Mouse (Mus musculus) left cerebral cortex, postnatal 36 days (tissue): Measurements from ENCODE around the gene Dok4. TPM values are rescaled to one million over a fixed set of nuclear protein-coding genes. Genes with fewer than 3 reads are reported as not detected.
A peak's percentile ranks its signal among the peaks of the same experiment; 100 is the strongest.

ENCODE experiments used
- DNase-seq, 2 experiments: peaks; one replicate each; pipeline ENCODE4 v3.0.0; 2021 to 2022; ENCODE audit warnings: low spot score in 2 of 2, mixed read lengths in 1 of 2
- intact Hi-C: fragments of 180-260 bp; cut with DNase I; formaldehyde crosslinking; loops from one replicate; pipeline ENCODE4 v1.15.1; 2025
- total RNA-seq, 2 experiments: library from RNA; stranded (reverse); gene quantifications; 2 replicates each; pipeline ENCODE4 v1.2.3; 2021

Gene Dok4
- total RNA-seq: 10 to 100 TPM; 20.0 to 22.3 TPM

DNA sequence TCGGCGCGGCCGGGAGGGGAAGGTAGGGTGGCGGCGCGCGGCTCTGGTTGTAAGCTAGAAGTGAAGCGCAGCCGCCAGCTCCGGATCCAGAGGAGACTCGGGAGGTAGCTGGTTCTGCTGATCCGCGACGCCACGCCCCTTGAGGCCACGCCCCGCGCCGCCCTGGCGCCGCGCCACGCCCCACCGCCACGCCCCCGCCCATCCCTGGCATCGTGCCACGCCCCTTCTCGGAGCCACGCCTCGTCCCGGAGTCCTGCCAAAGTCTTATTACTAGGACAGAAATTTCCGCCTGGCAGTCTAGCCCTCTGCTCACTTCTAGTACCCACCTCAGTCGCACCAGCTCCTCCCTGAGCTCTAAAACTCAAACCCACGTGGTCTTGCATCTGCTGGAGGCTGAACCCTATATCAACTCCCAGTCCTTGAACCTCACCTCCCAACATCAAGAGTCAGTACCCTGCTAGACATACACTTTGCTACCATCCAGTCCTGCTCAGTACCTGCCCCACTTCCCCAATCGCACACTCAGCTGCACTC, at the start of gene Dok4:
TSS of gene Dok4 (minus strand) at position 134 of the 534 bp plus-strand sequence.
- DNase-seq: peak; percentile 63 to 67
- intact Hi-C loops: no loop called here

DNA sequence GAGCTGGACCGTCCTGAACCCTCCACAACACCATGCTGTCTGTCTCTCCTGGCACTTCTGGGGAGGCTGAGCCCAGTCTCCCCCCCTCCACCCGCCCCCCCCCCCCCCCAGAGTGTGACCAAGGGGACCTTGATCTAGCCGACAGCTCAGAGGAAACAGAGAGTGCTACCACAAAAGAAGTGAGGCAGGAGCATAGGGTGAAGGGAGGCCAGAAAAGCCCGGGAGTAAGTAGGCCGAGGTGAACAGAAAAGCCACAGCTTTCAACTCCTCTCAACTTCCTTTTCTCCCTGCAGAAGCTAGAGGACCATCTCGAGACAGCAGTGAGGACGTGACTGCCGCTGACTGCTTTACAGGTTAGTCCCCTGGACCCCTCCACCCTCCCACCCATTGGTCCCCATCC, 47.3 kb upstream of the Dok4 start, which contains the start of gene Adgrg5:
TSS of gene Adgrg5 (plus strand) at position 290 of the 400 bp plus-strand sequence.
- intact Hi-C loops: no loop called here
- no peak for DNase-seq

DNA sequence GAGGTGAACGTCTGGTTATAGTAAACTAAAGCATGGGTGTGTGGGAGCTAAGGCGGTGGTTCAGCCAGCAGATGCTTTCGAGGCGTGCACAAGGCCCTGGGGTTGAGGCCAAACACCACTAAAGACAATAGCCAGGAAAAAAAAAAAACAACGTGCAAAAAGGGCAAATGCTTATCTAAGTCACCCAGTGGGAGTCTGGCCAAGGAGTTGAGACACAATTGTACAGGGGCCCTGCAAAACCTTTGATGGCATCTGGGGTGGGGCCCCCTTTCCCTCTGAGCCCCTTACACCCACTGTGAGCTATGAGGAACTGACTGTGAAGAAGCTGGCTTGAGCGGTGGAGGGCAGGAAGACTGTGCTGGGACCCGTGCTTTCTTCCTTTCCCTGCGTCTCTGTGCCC, 46.5 kb upstream of the Dok4 start:
- intact Hi-C loops: no loop called here
- DNase-seq: no peak

DNA sequence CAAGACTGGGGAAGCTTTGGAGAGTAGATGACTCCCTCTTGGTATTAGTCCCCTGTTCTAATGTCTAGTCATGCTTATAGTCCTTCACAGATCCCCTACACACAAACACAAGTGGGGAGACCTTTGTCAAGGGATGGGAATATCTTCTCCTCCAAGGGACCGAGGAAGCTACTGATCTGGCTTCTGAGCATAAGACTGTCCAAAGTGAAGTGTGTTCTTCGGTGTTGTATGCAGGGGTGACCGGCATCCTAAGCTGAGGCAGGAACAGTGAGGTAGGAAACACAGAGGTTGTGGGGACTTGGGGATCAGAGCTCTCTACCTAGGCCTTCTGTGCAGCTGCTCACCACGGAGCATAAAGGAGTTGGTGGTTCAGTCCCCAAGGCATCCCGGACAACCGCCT, 46.0 kb upstream of the Dok4 start:
- DNase-seq: no peak
- intact Hi-C loops: no loop called here

DNA sequence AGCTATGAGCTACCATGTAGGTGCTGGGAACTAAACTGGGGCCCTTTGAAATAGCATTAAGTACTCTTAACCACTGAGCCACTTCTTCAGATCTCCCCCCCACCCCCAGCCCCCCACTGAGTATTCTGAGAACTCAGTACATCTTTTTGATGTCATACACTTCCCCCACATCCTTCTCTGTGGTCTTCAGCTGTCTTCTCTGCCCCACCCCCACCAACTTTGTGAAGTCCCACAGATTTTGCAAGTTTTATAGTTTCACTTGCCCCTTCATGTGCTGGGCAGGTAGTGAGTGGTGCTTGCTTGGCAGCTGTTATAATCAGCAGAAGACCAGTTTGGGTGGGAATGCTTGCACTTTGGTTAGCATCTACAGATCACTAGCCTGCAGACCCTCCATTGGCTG, 43.1 kb upstream of the Dok4 start:
- intact Hi-C loops: no loop called here
- no peak for DNase-seq

DNA sequence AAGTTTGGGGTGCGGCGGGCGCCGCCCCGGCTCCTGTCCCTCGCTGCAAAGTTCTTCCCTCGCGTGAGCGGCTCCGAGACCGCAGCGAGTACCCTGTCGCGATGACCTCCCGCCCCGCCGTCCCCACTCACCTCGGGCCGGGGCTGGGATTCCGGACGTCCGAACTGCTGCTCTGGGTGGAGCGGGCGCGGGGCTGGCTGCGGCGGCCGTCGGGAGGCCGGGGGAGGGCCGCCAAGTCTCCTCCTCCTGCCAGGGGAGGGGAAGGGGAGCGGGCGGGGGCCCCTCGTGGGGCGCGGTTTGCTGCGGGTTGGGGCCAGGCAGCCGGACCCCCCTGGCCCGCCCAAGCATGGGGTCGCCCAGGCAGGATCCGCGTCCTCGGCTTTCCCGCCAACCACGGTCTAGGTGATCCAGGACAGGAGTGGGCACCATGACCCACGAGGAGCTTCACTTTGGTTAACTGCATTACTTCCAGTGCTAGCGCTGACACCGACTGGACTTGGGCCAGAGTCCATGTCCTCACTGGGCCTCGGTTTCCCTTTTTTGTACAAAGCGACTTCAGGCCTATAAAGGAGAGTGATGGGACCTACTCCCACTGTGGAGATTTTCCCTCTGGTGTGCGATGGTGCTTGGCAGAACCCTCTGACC, 41.8 kb upstream of the Dok4 start, which contains the start of gene Ccdc102a:
TSS of gene Ccdc102a (minus strand) at position 248 of the 645 bp plus-strand sequence.
- no peak for DNase-seq
- intact Hi-C loops: no loop called here

DNA sequence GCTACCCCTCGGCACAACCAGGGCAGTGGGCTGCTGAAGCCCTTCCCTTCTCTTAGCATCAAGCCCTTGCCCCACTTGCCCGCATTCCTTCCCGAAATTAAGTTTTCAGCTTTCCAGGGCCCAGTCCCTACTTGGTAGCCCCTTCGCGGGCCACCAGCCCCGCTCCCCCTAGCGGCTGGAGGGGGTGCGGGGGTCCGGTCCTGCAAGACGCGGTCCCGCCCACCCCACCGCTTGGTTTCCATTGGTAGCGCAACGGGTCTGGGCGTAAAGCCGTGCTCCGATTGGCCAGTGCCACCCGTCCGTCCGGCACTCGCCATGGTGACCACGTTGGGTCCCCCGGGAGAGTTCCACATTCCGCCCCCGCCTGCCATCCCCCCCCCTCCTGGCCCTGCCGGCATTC, 41.2 kb upstream of the Dok4 start:
- intact Hi-C loops: no loop called here
- peak; percentile 58 to 68 for DNase-seq

DNA sequence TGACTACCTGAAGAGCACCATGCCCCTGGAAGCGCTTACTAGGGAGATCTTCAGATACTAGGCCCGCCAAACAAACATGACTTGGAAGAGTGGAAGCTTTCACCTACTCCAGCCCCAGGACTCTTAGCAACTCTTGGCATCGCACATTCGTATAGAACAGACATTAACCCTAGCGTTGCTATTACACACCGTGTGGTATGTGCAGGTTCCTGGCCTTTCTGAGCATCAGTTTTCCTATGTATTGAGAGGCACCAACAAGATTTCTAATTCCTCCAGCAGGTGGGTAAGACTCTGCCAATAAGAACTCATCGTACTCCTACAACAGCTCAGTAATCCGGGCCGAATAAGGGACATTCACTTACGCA, 40.8 kb upstream of the Dok4 start:
- no peak for DNase-seq
- intact Hi-C loops: no loop called here

DNA sequence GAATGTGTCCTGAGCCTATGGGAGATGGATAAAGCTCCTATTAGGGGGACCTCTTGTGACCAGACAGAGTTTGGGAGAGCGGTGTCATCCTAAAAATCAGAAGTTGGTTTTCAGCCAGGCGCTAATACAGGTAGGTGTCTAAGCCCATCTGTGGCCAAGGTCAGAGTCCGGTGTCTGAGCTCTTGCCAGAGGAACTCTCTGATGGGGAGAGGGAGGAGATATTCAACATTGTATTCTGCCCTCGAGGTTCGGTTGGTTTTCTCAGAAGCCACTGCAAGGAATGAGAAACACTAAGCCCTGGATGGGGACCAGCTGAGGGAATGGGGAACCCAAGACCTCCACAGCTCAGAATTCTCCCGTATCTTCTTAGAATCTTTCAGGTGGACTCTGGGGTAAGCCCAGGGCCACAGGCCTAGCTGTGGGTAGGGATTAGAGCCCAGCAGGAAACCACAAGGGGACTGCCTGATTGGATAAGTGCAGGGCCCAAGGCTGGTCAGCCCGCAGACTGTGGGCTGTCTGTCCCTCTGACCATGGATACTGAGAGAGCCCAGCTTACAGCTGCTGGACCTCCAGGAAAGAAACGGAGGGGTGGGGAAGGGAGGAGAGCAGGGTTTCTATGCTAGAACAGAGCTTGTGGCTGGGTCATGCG, 40.3 kb upstream of the Dok4 start:
- intact Hi-C loops: no loop called here
- DNase-seq: no peak

DNA sequence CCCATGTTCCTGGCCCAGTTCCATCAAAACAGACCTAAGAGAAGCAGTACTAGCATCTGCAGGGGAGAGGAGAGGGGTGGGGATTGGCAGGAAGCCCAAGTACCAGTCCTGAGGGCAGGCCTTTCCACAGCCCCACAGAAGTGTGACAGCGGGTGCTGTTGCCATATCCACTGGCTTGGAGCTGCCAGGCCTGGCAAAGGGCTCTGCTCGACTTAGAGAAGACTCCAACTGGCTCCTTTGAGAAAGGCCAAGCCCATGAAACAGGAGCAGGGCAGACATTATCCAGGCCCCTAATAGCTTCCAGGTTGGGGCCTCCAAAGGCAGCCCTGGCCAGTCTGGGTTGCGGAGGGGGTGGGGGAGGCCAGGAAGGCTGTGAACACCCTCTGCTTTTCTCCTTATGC, 38.6 kb upstream of the Dok4 start:
- no peak for DNase-seq
- intact Hi-C loops: no loop called here

DNA sequence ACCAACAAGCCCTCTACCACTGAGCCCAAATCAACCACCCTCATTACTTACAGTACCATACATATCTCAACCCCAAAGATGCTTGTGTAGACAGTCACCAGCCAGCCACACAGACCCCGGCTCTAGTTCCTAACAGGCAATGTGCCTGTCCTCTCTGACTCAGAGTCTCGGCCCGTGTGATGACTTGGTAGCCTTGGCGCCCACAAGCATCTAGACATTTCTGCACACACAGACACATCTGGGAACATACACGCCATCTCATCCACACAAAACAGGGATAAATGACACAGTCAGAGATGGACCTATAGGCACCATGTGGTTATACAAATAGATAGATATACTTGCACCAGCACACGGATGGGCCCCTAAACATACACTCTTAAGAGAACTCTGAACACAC, 38.1 kb upstream of the Dok4 start:
- intact Hi-C loops: no loop called here

DNA sequence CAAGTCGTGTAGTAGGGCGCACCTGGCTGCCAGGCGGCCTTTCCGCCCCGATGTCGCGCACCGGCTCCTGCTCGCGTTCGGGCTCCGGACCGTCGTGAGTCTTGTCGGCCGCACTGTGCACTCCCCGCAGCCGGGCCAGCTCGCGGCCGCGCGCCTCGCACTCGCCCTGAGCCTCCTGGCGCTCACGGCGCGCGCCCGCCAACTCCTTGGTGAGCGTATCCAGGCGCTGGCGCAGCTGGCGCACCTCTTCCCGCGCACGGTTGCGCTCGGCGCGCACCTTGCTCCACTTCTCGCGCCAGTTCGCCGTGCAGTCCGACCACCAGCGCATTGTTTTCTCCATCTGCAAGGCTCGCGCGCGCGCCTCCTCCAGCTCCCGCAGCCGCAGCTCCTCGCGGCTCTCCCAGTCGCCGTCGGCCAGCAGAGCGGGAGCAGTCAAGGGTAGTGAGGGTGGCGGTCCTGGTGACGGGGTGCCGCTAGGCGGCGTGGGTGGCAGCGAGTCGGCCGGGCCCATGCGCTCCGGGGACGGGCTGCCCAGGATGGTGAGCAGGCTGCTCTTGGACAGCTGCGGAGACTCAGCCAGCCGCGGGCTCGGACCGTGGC, 37.0 kb upstream of the Dok4 start:
- DNase-seq: peak; percentile 36 to 57
- intact Hi-C loops: no loop called here

More for the DNA sequence above, 38.1 kb upstream of the Dok4 start:
- DNase-seq: no peak

DNA sequence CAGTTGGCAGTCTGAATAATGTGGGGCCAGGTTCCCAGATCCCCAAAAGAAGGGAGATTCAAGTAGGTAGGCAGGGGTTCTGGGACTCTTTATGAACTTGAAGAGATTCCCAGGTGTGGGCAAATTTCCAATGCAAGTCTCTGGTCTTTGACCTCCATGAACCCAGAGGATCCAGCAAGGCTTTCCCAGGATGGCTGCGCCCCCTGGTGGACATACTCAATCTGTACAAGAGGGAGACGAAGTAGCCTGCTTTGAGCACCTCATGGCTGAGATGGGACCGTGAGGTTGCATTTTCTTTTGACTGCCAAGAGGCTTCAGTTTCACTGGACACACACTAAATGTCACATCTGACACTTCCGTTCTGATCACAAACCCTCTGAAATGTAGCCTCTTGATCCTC, 32.7 kb upstream of the Dok4 start:
- intact Hi-C loops: loop anchor here (1.0 to 10.0 kb wide), 2 partner anchors 35 to 204 kb away; no protein-coding TSS in a partner anchor
- peak; percentile 50 to 63 for DNase-seq

DNA sequence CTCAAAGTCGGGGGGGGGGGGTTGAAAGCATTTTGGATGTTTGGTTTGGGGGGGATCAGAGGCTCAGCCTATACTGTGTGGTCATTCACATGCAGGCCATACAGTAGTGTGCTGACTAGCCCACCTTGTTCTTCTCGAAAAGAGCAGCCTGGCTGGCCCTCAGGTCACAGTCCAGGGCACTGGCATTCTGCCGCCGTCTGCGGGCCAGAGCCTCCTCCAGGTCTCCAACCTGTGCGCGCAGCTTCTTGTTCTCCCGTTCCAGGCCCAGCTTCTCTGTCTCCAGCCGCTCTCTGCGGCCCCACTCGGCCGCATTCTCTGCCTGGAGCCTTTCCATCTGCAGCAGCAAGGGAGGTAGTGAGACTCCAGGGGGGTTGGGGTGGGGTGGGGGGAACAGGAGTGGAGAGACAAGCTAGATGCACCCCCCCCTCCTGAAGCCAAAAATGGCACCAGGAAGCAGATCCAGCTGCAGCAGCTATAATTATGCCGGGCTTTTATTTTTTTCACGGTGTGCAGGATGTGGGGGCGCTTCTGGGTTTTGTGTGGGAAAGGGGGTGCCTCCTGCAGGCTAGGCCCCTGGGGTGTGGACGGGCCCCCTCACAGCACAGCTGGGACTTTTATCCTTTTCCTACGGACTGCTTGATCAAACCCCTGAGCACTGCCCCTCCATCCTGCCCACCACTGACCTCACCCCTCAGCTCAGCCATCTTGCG, 31.6 kb upstream of the Dok4 start:
- DNase-seq: no peak
- intact Hi-C loops: loop anchor here (10.0 kb wide), 1 partner anchor 203 kb away; no protein-coding TSS in a partner anchor

DNA sequence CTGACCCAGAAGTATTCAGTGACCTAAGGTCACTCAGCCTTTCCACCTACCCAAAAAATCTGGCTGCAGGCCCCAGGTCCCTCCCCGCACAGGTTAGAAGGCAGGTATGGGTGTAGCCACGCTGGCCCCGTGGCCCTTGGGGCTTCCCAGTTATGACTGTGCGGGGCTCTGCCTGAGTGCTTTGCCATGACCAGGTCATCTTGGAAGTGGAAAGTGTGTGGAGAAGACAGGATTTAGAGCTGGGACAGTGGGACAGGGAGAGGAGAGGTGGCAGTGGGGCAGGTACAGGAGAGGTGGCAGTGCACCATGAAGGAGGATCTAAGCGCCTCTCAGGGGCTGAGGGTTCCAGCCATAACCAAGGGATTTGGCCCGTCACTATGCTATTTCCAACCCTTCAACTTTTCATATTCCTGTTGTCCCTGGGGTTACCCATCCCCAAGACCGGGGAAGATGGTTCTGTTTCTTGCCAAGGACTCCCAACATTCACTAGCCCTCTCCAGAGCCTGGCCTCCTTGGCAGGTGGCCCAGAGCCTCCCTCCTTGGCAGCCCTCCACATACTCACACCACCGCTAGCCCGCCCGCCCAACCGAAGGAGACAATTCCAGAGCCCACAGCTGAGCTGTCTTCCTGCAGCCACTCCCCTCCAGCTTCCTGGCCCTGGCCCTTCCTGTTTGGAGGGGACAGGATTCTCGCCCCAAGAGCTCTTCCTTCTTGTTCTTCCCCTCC, 28.5 kb upstream of the Dok4 start:
- peak; percentile 28 to 35 for DNase-seq
- intact Hi-C loops: loop anchor here (10.0 kb wide), 1 partner anchor 200 kb away; no protein-coding TSS in a partner anchor

DNA sequence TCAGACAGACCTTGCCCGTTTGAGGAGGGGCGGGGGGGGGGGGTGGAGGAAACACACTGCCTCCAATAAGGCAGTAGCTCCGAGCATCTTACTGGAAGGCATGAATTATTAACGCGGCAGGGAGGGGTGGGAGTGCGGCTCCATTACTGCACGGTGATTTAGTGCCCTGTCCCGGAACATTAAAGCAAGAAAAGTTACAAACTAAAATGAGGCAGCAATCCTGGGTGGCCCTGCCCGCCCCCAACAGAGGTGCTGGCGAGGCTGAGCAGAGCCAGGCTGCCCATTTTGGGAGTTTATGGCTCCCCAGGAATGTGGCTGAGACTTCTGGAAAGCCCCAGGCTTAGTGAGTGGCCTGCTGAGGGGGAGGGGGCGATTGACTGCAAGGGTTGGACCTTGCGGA, 27.6 kb upstream of the Dok4 start:
- intact Hi-C loops: loop anchor here (10.0 kb wide), 1 partner anchor 199 kb away; no protein-coding TSS in a partner anchor
- DNase-seq: no peak

DNA sequence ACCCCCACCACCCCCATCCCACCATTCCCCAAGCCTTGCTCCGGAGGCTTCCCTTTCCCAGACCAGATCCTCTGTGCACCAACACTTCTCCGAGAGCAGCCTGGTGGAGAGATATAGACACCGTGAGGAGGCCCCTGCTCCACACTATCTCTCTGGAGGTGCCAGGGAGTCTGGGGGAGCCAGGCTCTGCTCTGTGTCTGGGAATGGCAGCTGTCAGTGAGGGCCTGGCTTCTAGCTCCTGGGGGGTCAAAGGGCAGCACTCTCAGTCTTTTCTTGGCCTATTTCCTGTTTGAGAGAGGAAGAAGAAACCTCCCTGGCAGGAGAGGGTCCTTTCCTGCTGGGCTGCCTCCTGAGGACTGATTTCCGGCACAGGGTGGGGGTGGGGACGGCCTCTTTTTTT, 24.9 kb upstream of the Dok4 start:
- intact Hi-C loops: loop anchor here (10.0 kb wide), 1 partner anchor 196 kb away; no protein-coding TSS in a partner anchor
- DNase-seq: no peak

DNA sequence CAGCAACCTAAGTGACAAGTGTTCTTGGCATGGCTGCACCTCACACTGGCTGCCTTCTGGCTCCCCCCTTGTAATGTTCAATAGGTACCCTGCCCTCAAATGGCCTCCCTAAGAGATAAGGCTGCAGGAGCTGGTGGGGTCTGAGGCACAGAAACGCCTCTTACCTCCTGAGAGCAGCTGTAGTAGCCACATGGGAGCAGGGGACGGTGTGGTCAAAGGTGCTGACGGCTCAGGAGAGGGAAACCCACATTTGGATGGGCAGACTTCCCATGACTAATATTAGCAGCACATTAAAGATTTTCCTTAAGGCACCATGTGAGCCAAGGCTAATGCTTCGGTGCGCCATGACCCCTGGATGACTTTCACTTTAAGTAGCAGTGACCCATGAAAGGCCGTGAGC, 24.5 kb upstream of the Dok4 start:
- intact Hi-C loops: loop anchor here (10.0 kb wide), 1 partner anchor 196 kb away; no protein-coding TSS in a partner anchor
- no peak for DNase-seq

DNA sequence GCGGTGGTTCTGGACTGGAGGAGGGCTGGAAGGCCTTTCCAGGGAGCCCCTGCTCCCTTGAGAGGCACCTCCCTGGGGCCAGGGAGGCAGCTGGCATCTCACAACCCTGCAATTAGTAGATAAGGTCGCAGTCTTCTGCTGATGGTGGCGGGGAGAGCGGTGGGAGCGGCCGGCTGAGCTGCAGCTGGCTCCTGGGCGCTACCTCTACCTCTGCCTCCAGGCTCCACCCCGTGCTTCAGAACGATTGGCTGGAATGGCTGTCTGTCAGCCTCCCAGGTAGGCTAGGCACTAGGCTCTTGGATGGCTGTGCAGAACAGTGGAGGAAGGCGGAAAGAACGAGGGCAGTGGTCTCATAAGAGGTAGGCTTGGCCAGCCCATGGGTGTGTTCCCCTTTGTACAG, 23.1 kb upstream of the Dok4 start:
- intact Hi-C loops: no loop called here
- DNase-seq: no peak
